Mouse (Mus musculus) naive thymus-derived CD4-positive, alpha-beta T cell, adult 2 months (primary cell): ENCODE data around the gene Plac1.

Source experiments
- DNase-seq: peaks from one replicate; pipeline ENCODE4 v3.0.0-alpha.2; 2011; ENCODE audit warnings: low read depth

Plac1 gene

GRCm38 (mm10) chrX:53107127-53107526 is 132.8 kb downstream of the Plac1 start:
- DNase-seq = no peak

DNA sequence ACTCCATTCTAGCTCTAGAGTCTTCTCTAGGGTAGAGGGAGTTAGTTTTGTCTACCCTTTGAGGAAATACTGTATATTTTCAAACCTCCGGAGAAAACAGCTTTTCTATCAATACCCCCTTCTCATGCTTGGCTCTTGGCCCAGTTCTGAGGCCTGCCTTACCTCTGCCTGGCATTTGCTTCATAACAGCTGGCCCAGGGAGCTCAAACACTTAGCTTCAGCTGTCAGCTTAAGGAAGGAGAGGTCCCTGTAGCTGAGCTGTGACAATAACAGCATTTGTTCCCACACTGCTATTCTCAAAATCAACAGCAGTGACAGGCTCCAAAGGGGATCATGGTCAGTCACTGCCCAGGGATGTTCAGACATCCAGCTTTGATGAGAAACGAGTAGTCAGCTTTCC is 138.7 kb downstream of the Plac1 start:
- DNase-seq = no peak

DNA sequence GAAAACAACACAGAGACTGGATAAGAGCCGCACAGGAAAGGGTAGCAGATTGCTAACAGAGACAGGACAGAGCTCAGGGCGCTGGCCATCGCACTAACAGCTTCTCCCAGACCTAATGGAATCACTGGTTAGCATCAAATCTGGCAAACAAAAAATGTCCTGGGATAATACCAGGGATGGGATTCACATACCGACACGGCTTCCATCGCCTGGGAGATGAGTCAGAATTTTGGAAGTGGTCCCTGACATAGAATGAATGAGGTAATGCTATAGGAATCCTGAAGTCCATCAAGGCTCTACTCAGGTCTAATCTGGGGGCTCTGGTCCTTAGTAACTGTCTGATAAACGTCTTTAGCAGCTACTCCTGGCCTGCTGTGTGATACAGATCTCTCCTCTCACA is 140.0 kb downstream of the Plac1 start:
- DNase-seq = no peak

GRCm38 (mm10) chrX:53099266-53099665 is 140.6 kb downstream of the Plac1 start:
- DNase-seq = no peak

DNA sequence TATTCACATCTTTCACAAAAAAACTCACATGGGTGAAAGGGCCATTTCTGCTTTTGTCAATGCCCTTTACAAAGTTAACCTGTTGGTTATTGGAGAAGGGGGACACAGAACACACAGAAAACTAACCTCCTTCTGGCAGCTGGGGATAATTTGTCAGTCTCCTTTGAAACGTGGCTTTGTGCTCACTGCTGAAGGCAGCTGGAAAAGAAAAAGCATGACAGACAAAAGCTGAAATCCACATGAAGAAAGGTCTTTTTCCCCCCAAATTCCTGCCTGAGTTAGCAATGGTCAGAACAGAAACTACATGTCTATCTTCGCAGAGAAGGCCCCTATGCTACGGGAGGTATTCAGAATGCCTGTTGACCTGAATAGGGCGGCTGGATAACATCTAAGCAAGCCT is 141.6 kb downstream of the Plac1 start:
- no peak for DNase-seq

DNA sequence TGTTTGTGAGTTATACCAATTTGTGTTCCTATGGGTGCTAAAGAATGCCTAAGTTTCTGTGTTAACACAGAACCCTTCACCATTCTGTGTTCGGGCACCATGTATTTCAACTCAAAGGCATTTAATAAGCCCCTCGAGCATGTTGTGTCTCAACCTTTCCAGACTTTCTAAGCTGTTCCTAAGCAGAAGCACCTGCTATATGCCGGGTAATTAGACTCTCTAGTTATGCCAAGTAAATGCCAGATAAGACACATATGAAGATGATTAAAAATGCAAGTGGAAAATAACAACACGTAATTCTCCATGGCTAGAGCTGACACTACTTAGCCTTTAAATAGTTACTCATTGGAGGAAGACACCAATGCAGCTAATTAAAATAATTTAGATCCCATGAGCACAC is 142.1 kb downstream of the Plac1 start:
- no peak for DNase-seq

- no peak for DNase-seq
These were observed 146.5 kb downstream of the Plac1 start for GRCm38 (mm10) chrX:53093381-53093780.

GRCm38 (mm10) chrX:53088663-53089292 is 151.1 kb downstream of the Plac1 start:
- no peak for DNase-seq

GRCm38 (mm10) chrX:53087202-53087601 is 152.7 kb downstream of the Plac1 start:
- DNase-seq = no peak

DNA sequence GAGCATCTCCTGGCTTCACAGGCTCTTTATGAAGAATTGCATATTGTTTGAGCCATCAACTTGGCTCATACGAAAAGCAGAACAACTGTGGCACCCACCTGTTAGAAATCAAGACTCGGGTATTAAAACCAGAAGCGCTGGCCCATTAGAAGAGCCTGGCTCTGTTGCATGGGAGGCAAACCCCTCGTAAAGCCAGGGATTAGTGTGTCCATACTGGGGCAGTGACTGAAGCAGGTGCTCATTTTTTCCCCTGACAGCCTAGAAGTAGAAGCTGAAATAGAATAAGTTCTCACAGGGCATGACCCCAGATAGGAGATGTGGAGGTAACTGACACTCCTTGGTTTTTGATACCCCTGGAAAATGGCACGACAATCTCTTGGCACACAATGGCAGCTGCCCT is 154.4 kb downstream of the Plac1 start:
- no peak for DNase-seq

DNA sequence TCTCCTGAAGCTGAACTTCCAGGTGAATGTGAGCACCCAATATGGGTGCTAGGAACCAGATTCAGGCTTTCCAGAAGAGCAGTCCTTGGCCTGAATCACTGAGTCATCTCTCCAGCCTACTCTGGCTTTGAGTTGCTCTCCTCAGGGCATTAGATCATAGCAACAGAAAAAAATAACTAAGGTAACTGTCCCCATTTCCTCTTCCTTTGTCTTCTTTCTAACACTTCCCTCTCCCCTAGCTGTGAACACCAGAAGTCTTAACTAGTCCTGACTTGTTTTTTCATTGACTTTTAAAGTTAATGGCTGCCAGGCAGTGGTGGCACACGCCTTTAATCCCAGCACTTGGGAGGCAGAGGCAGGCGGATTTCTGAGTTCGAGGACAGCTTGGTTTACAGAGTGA is 175.5 kb downstream of the Plac1 start:
- no peak for DNase-seq

- DNase-seq = no peak
These were observed 180.4 kb downstream of the Plac1 start for GRCm38 (mm10) chrX:53059426-53060007.

GRCm38 (mm10) chrX:53058459-53059280 is 181.2 kb downstream of the Plac1 start:
- peak; percentile 46 for DNase-seq

DNA sequence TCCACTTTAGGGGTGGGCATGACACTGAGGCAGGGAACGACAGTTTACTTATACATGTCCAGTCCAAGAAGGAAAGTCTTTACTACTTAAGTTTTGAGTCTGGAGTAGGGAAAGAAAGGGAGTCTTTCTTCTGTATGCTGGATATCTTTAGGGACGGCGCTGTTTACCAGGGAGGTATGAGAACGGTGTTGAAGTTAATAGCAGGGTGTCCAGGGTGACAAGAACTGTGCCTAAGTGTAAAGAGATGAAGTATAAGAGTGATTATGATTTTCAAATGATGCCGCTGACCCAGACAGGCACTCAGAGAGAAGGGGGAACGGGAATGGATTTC is 182.2 kb downstream of the Plac1 start:
- peak; percentile 35 for DNase-seq

- peak; percentile 66 for DNase-seq
These were observed 182.7 kb downstream of the Plac1 start for GRCm38 (mm10) chrX:53057054-53057759.

DNA sequence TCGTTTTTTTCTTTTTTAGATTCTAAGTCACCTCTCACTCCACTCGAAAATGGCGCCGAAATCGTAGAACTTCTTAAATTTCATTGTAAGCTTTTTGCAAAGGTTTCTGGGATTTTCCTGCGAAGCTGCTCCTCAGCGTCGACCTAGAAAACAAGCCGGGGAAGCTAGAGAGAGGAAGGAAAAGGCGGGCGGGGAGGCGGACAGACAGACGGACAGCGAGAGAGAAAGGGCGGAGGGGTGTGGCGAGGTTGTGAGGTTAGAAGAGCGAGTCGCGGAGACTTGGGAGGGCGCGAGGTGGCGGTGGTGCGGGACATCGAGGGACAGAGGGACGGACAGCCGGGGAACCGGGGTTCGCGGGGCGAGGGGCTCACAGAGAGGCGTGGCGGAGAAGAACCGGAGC is 183.3 kb downstream of the Plac1 start:
- DNase-seq = peak; percentile 34

DNA sequence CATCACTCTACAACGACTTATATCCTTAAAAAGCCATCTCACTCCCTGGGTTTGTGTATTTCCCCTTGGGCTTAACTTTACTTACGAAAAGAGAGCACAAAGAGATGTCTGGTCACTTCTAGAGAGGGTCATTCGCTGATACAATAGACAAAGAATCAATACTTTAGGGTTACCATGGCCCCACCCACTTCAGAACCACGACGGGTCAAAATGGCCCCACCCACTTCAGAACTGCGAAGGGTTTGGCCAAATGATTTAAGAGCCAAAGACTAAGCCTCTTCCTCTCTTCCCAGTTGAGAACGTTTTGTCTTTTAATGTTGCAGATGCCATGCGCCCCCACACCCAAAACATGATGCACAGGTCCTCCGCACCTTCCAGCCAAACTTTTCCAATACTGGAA is 184.1 kb downstream of the Plac1 start:
- no peak for DNase-seq

- DNase-seq = no peak
These were observed 186.0 kb downstream of the Plac1 start for GRCm38 (mm10) chrX:53053885-53054284.

- DNase-seq = no peak
These were observed 187.0 kb downstream of the Plac1 start for GRCm38 (mm10) chrX:53052652-53053500.

GRCm38 (mm10) chrX:53050353-53050752 is 189.6 kb downstream of the Plac1 start:
- DNase-seq = no peak

GRCm38 (mm10) chrX:53049196-53049595 is 190.7 kb downstream of the Plac1 start:
- DNase-seq = no peak

- DNase-seq = no peak
These were observed 193.0 kb downstream of the Plac1 start for GRCm38 (mm10) chrX:53046911-53047310.
